Mouse (Mus musculus) MEL (cell line): ENCODE measurements around the gene Bad.

Experiments used
- CTCF ChIP-seq, 3 experiments: IDR thresholded peaks in 2 of 3; conservative IDR thresholded peaks in 1 of 3; 2 replicates each; pipeline ENCODE4 v1.5.1; 2011 to 2012; ENCODE audit warnings: low read length in 3 of 3, low read depth in 2 of 3, mild to moderate bottlenecking in 2 of 3, improper control_type of control experiment in 1 of 3, inconsistent platforms in 1 of 3, mixed read lengths in 1 of 3, moderate library complexity in 1 of 3; ENCODE audit not compliant: control insufficient read depth in 1 of 3, insufficient read depth in 1 of 3, poor library complexity in 1 of 3, severe bottlenecking in 1 of 3
- GABPA ChIP-seq: IDR thresholded peaks from 2 replicates; pipeline ENCODE4 v1.6.1; 2012; ENCODE audit warnings: low read depth, mild to moderate bottlenecking, inconsistent platforms, low read length, improper control_type of control experiment, moderate library complexity
- USF1 ChIP-seq: IDR thresholded peaks from 2 replicates; pipeline ENCODE4 v1.6.1; 2014; ENCODE audit warnings: low read depth, mild to moderate bottlenecking, inconsistent platforms, low read length, improper control_type of control experiment, moderate library complexity
- ZKSCAN1 ChIP-seq: IDR thresholded peaks from 2 replicates; pipeline ENCODE4 v1.6.1; 2012; ENCODE audit warnings: low read depth, mild to moderate bottlenecking, inconsistent platforms, low read length, improper control_type of control experiment, moderate library complexity

GRCm38 (mm10) chr19:6911101-6912074 is 30.3 kb upstream of the Bad start:
- no peak for TF ChIP-seq USF1
- TF ChIP-seq CTCF (IDR thresholded peaks at IDR 0.05 in 2 of 3, conservative IDR thresholded peaks at IDR 0.05 in 1 of 3; ENCODE audit: control insufficient read depth in 1 of 3, insufficient read depth in 1 of 3, low read depth in 2 of 3, low read length in 3 of 3, poor library complexity in 1 of 3, severe bottlenecking in 1 of 3): no peak
- no peak for TF ChIP-seq ZKSCAN1
- TF ChIP-seq GABPA: no peak
